Mouse (Mus musculus) heart, postnatal 0 days (tissue): Measurements from ENCODE around the gene B230118H07Rik.

Experiments
- CTCF ChIP-seq: IDR thresholded peaks from 2 replicates; pipeline ENCODE4 v1.5.1; 2016; ENCODE audit warnings: antibody characterized with exemption, control low read depth, low read depth
- EP300 ChIP-seq: IDR thresholded peaks from 2 replicates; pipeline ENCODE4 v1.6.1; 2016; ENCODE audit warnings: antibody characterized with exemption, low read depth

GRCm38 (mm10) chr2:101603099-101603498 is 46.2 kb downstream of the B230118H07Rik start:
- TF ChIP-seq CTCF (no peak), EP300 (no peak)
